Mouse (Mus musculus): ENCODE data around the gene Ano4. TPM values are rescaled to one million over a fixed set of nuclear protein-coding genes. Genes with fewer than 3 reads are reported as not detected.

Gene Ano4
- polyA plus RNA-seq, 1 experiment from 2014 or later: 5.0 TPM

- Histone ChIP-seq H3K9me3 (ENCODE audit: low read length) (no peaks in the 10 kb centered on the region), H3K4me1 (ENCODE audit: insufficient read depth, low read length) (peaks cover 10% of the 10 kb centered on the region), H3K4me2 (replicated peaks; ENCODE audit: low read depth, low read length) (no peak overlapping the region), H3K9ac (replicated peaks; ENCODE audit: low read length) (no peak overlapping the region), H3K36me3 (ENCODE audit: insufficient read depth, low read length) (no peaks in the 10 kb centered on the region), H3K4me3 (ENCODE audit: low read length) (no peak overlapping the region), H3K27me3 (ENCODE audit: insufficient read depth, low read length) (peaks cover 34% of the 10 kb centered on the region), H3K27ac (ENCODE audit: low read length) (no peak overlapping the region)
- no peak for ATAC-seq (ENCODE audit: low FRiP score, low TSS enrichment)
- 77% methylated on average over 6 of the region's 6 CpGs for WGBS
These were observed 1.0 kb upstream of the Ano4 start for GRCm38 (mm10) chr10:89345606-89346005.

- H3K9ac ChIP-seq (replicated peaks; ENCODE audit: low read length): peak overlapping the region; percentile 40; the same call in 1 of the 2 replicates
- no peak for ATAC-seq (ENCODE audit: low FRiP score, low TSS enrichment)
- no peaks in the 10 kb centered on the region for H3K9me3 ChIP-seq (ENCODE audit: low read length)
- H3K4me1 ChIP-seq (ENCODE audit: insufficient read depth, low read length): peaks cover 10% of the 10 kb centered on the region
- H3K27me3 ChIP-seq (ENCODE audit: insufficient read depth, low read length): peaks cover 34% of the 10 kb centered on the region
- whole genome bisulfite sequencing: 56% methylated on average over 4 of the region's 4 CpGs
- H3K4me3 ChIP-seq (ENCODE audit: low read length): peak overlapping the region; percentile 60
- H3K36me3 ChIP-seq (ENCODE audit: insufficient read depth, low read length): no peaks in the 10 kb centered on the region
- H3K4me2 ChIP-seq (replicated peaks; ENCODE audit: low read depth, low read length): peak overlapping the region; percentile 73
- no peak overlapping the region for H3K27ac ChIP-seq (ENCODE audit: low read length)
These were observed 603 bp upstream of the Ano4 start for GRCm38 (mm10) chr10:89345196-89345533.

GRCm38 (mm10) chr10:89344132-89344490 is 451 bp downstream of the Ano4 start:
- Histone ChIP-seq H3K4me1 (ENCODE audit: insufficient read depth, low read length) (peaks cover 10% of the 10 kb centered on the region), H3K4me2 (replicated peaks; ENCODE audit: low read depth, low read length) (peak overlapping the region; percentile 73), H3K27me3 (ENCODE audit: insufficient read depth, low read length) (peaks cover 34% of the 10 kb centered on the region), H3K9me3 (ENCODE audit: low read length) (no peaks in the 10 kb centered on the region), H3K36me3 (ENCODE audit: insufficient read depth, low read length) (no peaks in the 10 kb centered on the region), H3K4me3 (ENCODE audit: low read length) (peak overlapping the region; percentile 60), H3K27ac (ENCODE audit: low read length) (no peak overlapping the region), H3K9ac (replicated peaks; ENCODE audit: low read length) (peak overlapping the region; percentile 40)
- WGBS: 19% methylated on average over 4 of the region's 4 CpGs
- 0 out of 2 replicates have a peak, but pooled peaks have one; percentile 3 for ATAC-seq (ENCODE audit: low FRiP score, low TSS enrichment)

GRCm38 (mm10) chr10:89343716-89344115 is 846 bp downstream of the Ano4 start:
- H3K9ac ChIP-seq (replicated peaks; ENCODE audit: low read length): no peak overlapping the region
- peak overlapping the region; percentile 73; the same call in 1 of the 2 replicates for H3K4me2 ChIP-seq (replicated peaks; ENCODE audit: low read depth, low read length)
- peaks cover 10% of the 10 kb centered on the region for H3K4me1 ChIP-seq (ENCODE audit: insufficient read depth, low read length)
- ATAC-seq (ENCODE audit: low FRiP score, low TSS enrichment): no peak
- no peaks in the 10 kb centered on the region for H3K9me3 ChIP-seq (ENCODE audit: low read length)
- H3K27me3 ChIP-seq (ENCODE audit: insufficient read depth, low read length): peaks cover 34% of the 10 kb centered on the region
- 23% methylated on average over 8 of the region's 8 CpGs for WGBS
- H3K36me3 ChIP-seq (ENCODE audit: insufficient read depth, low read length): no peaks in the 10 kb centered on the region
- H3K4me3 ChIP-seq (ENCODE audit: low read length): no peak overlapping the region
- H3K27ac ChIP-seq (ENCODE audit: low read length): no peak overlapping the region

- Histone ChIP-seq H3K4me3 (ENCODE audit: low read length) (no peak overlapping the region), H3K27ac (ENCODE audit: low read length) (no peak overlapping the region), H3K36me3 (ENCODE audit: insufficient read depth, low read length) (no peaks in the 10 kb centered on the region), H3K9me3 (ENCODE audit: low read length) (no peaks in the 10 kb centered on the region), H3K4me2 (replicated peaks; ENCODE audit: low read depth, low read length) (no peak overlapping the region), H3K9ac (replicated peaks; ENCODE audit: low read length) (no peak overlapping the region), H3K27me3 (ENCODE audit: insufficient read depth, low read length) (no peaks in the 10 kb centered on the region), H3K4me1 (ENCODE audit: insufficient read depth, low read length) (no peaks in the 10 kb centered on the region)
- ATAC-seq (ENCODE audit: low FRiP score, low TSS enrichment): no peak
- WGBS: no CpG with 5 or more reads among the region's 1 CpGs
These were observed 14.3 kb downstream of the Ano4 start for GRCm38 (mm10) chr10:89330261-89330660.

- no peaks in the 10 kb centered on the region for H3K4me1 ChIP-seq (ENCODE audit: insufficient read depth, low read length)
- no peak for ATAC-seq (ENCODE audit: low FRiP score, low TSS enrichment)
- H3K4me2 ChIP-seq (replicated peaks; ENCODE audit: low read depth, low read length): no peak overlapping the region
- no peaks in the 10 kb centered on the region for H3K36me3 ChIP-seq (ENCODE audit: insufficient read depth, low read length)
- H3K9ac ChIP-seq (replicated peaks; ENCODE audit: low read length): no peak overlapping the region
- no peaks in the 10 kb centered on the region for H3K9me3 ChIP-seq (ENCODE audit: low read length)
- no peaks in the 10 kb centered on the region for H3K27me3 ChIP-seq (ENCODE audit: insufficient read depth, low read length)
- H3K27ac ChIP-seq (ENCODE audit: low read length): no peak overlapping the region
- H3K4me3 ChIP-seq (ENCODE audit: low read length): no peak overlapping the region
- 88% methylated on average over 8 of the region's 8 CpGs for WGBS
These were observed 14.8 kb downstream of the Ano4 start for GRCm38 (mm10) chr10:89329806-89330205.

- H3K27ac ChIP-seq (ENCODE audit: low read length): no peak overlapping the region
- no peaks in the 10 kb centered on the region for H3K4me1 ChIP-seq (ENCODE audit: insufficient read depth, low read length)
- no peaks in the 10 kb centered on the region for H3K9me3 ChIP-seq (ENCODE audit: low read length)
- 71% methylated on average over 8 of the region's 8 CpGs for WGBS
- no peak overlapping the region for H3K9ac ChIP-seq (replicated peaks; ENCODE audit: low read length)
- no peaks in the 10 kb centered on the region for H3K27me3 ChIP-seq (ENCODE audit: insufficient read depth, low read length)
- H3K36me3 ChIP-seq (ENCODE audit: insufficient read depth, low read length): no peaks in the 10 kb centered on the region
- ATAC-seq (ENCODE audit: low FRiP score, low TSS enrichment): no peak
- H3K4me3 ChIP-seq (ENCODE audit: low read length): no peak overlapping the region
- no peak overlapping the region for H3K4me2 ChIP-seq (replicated peaks; ENCODE audit: low read depth, low read length)
These were observed 15.7 kb downstream of the Ano4 start for GRCm38 (mm10) chr10:89328876-89329275.

- no peaks in the 10 kb centered on the region for H3K36me3 ChIP-seq (ENCODE audit: insufficient read depth, low read length)
- no peaks in the 10 kb centered on the region for H3K27me3 ChIP-seq (ENCODE audit: insufficient read depth, low read length)
- ATAC-seq (ENCODE audit: low FRiP score, low TSS enrichment): peak; percentile 49; the same call in 1 of the 2 replicates
- WGBS: 35% methylated on average over 15 of the region's 15 CpGs
- no peak overlapping the region for H3K27ac ChIP-seq (ENCODE audit: low read length)
- no peak overlapping the region for H3K4me2 ChIP-seq (replicated peaks; ENCODE audit: low read depth, low read length)
- no peak overlapping the region for H3K4me3 ChIP-seq (ENCODE audit: low read length)
- no peak overlapping the region for H3K9ac ChIP-seq (replicated peaks; ENCODE audit: low read length)
- no peaks in the 10 kb centered on the region for H3K4me1 ChIP-seq (ENCODE audit: insufficient read depth, low read length)
- H3K9me3 ChIP-seq (ENCODE audit: low read length): no peaks in the 10 kb centered on the region
These were observed 17.5 kb downstream of the Ano4 start for GRCm38 (mm10) chr10:89327004-89327511.

- Histone ChIP-seq H3K4me1 (ENCODE audit: insufficient read depth, low read length) (no peaks in the 10 kb centered on the region), H3K9ac (replicated peaks; ENCODE audit: low read length) (no peak overlapping the region), H3K9me3 (ENCODE audit: low read length) (no peaks in the 10 kb centered on the region), H3K27ac (ENCODE audit: low read length) (no peak overlapping the region), H3K36me3 (ENCODE audit: insufficient read depth, low read length) (no peaks in the 10 kb centered on the region), H3K4me3 (ENCODE audit: low read length) (no peak overlapping the region), H3K4me2 (replicated peaks; ENCODE audit: low read depth, low read length) (no peak overlapping the region), H3K27me3 (ENCODE audit: insufficient read depth, low read length) (no peaks in the 10 kb centered on the region)
- 88% methylated on average over 5 of the region's 5 CpGs for WGBS
- ATAC-seq (ENCODE audit: low FRiP score, low TSS enrichment): no peak
These were observed 18.2 kb downstream of the Ano4 start for GRCm38 (mm10) chr10:89326383-89326782.

GRCm38 (mm10) chr10:89307566-89307965 is 37.0 kb downstream of the Ano4 start:
- H3K27me3 ChIP-seq (ENCODE audit: insufficient read depth, low read length): no peaks in the 10 kb centered on the region
- peaks cover 10% of the 10 kb centered on the region for H3K9me3 ChIP-seq (ENCODE audit: low read length)
- H3K4me2 ChIP-seq (replicated peaks; ENCODE audit: low read depth, low read length): no peak overlapping the region
- H3K9ac ChIP-seq (replicated peaks; ENCODE audit: low read length): no peak overlapping the region
- no peak overlapping the region for H3K4me3 ChIP-seq (ENCODE audit: low read length)
- H3K4me1 ChIP-seq (ENCODE audit: insufficient read depth, low read length): no peaks in the 10 kb centered on the region
- H3K36me3 ChIP-seq (ENCODE audit: insufficient read depth, low read length): no peaks in the 10 kb centered on the region
- ATAC-seq (ENCODE audit: low FRiP score, low TSS enrichment): no peak
- no peak overlapping the region for H3K27ac ChIP-seq (ENCODE audit: low read length)
